Mouse (Mus musculus) midbrain, postnatal 0 days (tissue): ENCODE data around the gene Gm10300. TPM values are rescaled to one million over a fixed set of nuclear protein-coding genes. Genes with fewer than 3 reads are reported as not detected.

Source experiments
- ATAC-seq: fragments of 200-750 bp; cut with Nextera tagmentation; 2 replicates; pipeline ENCODE4 v1.8.0; 2017; ENCODE audit warnings: moderate number of reproducible peaks, mild to moderate bottlenecking, moderate TSS enrichment, moderate library complexity; ENCODE audit not compliant: low FRiP score
- DNase-seq: peaks from one replicate; pipeline ENCODE4 v3.0.0-alpha.2; 2015; ENCODE audit warnings: low spot score
- H3K27ac ChIP-seq: fragments of 300-500 bp; sonication (generic); 2 replicates; pipeline ENCODE4 v1.5.1; 2014; ENCODE audit warnings: low read depth, mild to moderate bottlenecking, low read length, mixed read lengths
- H3K27me3 ChIP-seq: fragments of 300-500 bp; sonication (generic); 2 replicates; pipeline ENCODE4 v1.6.1; 2014; ENCODE audit warnings: low read length, control low read depth, mixed read lengths; ENCODE audit not compliant: insufficient read depth
- H3K36me3 ChIP-seq: fragments of 300-500 bp; sonication (generic); 2 replicates; pipeline ENCODE4 v1.6.1; 2014; ENCODE audit warnings: low read length, control low read depth, mixed read lengths; ENCODE audit not compliant: insufficient read depth
- H3K4me1 ChIP-seq: fragments of 300-500 bp; sonication (generic); 2 replicates; pipeline ENCODE4 v1.6.1; 2014; ENCODE audit warnings: mild to moderate bottlenecking, control low read depth, antibody characterized with exemption, low read length, mixed read lengths; ENCODE audit not compliant: insufficient read depth
- H3K4me2 ChIP-seq: fragments of 300-500 bp; sonication (generic); 2 replicates; pipeline ENCODE4 v1.6.1; 2014; ENCODE audit warnings: low read depth, mild to moderate bottlenecking, low read length, mixed read lengths; ENCODE audit not compliant: poor library complexity, severe bottlenecking
- H3K4me3 ChIP-seq: fragments of 300-500 bp; sonication (generic); 2 replicates; pipeline ENCODE4 v1.5.1; 2014; ENCODE audit warnings: low read depth, mild to moderate bottlenecking, low read length, moderate library complexity
- H3K9ac ChIP-seq: fragments of 300-500 bp; sonication (generic); replicated peaks from 2 replicates; pipeline ENCODE4 v1.6.1; 2014; ENCODE audit warnings: mild to moderate bottlenecking, low read length, moderate library complexity, mixed read lengths; ENCODE audit not compliant: poor library complexity, severe bottlenecking
- H3K9me3 ChIP-seq: fragments of 300-500 bp; sonication (generic); 2 replicates; pipeline ENCODE4 v1.6.1; 2016; ENCODE audit warnings: low read length, control low read depth
- CTCF ChIP-seq: IDR thresholded peaks from 2 replicates; pipeline ENCODE4 v1.5.1; 2016; ENCODE audit warnings: antibody characterized with exemption, mild to moderate bottlenecking
- WGBS: fragments of 180-500 bp; shearing (Covaris S2); extraction: QIAGEN DNeasy Blood & Tissue Kit; methylation state at CpG from one replicate; pipeline ENCODE4 v1.1.7; 2014; 5-methylcytosine and 5-hydroxymethylcytosine counted together
- polyA plus RNA-seq: library from polyadenylated mRNA; unstranded; fragments of >200 nt; fragmentation: Nextera tagmentation; extraction: Ambion mirVana; gene quantifications from 2 replicates; pipeline ENCODE4 v1.2.1, GENCODE M21; 2015
- total RNA-seq: library from RNA; depleted of rRNA; stranded (reverse); fragments of >200 nt; gene quantifications from 2 replicates; pipeline ENCODE4 v1.2.3, GENCODE M21; 2014

Gene Gm10300
- total and polyA plus RNA-seq, 2 experiments from 2014 or later, result 0.05 to 0.06 TPM

GRCm38 (mm10) chr4:132066101-132066773 lies 8.3 kb upstream of the Gm10300 start:
- no peak for TF ChIP-seq CTCF
- Histone ChIP-seq H3K27me3 (no peaks in the 10 kb centered on the region), H3K4me3 (no peak overlapping the region), H3K9me3 (no peaks in the 10 kb centered on the region), H3K27ac (no peak overlapping the region), H3K4me2 (no peak overlapping the region), H3K4me1 (no peaks in the 10 kb centered on the region), H3K36me3 (no peaks in the 10 kb centered on the region), H3K9ac (no peak overlapping the region)
- 49% methylated on average over 10 of the region's 10 CpGs for WGBS
- no peak for ATAC-seq
- DNase-seq, result peak; percentile 26

GRCm38 (mm10) chr4:132067112-132067937 lies 7.2 kb upstream of the Gm10300 start:
- no peak for TF ChIP-seq CTCF
- Histone ChIP-seq H3K36me3 (no peaks in the 10 kb centered on the region), H3K4me2 (no peak overlapping the region), H3K9ac (no peak overlapping the region), H3K9me3 (no peaks in the 10 kb centered on the region), H3K4me3 (no peak overlapping the region), H3K4me1 (no peaks in the 10 kb centered on the region), H3K27ac (no peak overlapping the region), H3K27me3 (no peaks in the 10 kb centered on the region)
- DNase-seq (no peak), ATAC-seq (no peak)
- 89% methylated on average over 14 of the region's 14 CpGs for WGBS

- TF ChIP-seq CTCF, result no peak
- no peak for ATAC-seq
Measured at GRCm38 (mm10) chr4:132067938-132068235, 6.6 kb upstream of the Gm10300 start.

GRCm38 (mm10) chr4:132071674-132072073 lies 2.8 kb upstream of the Gm10300 start:
- ATAC-seq (no peak), DNase-seq (no peak)
- Histone ChIP-seq H3K4me1 (0 out of 2 replicates have a peak, but pooled peaks cover 2% of the 10 kb centered on the region), H3K4me3 (no peak overlapping the region), H3K27me3 (no peaks in the 10 kb centered on the region), H3K9me3 (no peaks in the 10 kb centered on the region), H3K36me3 (no peaks in the 10 kb centered on the region), H3K9ac (no peak overlapping the region), H3K27ac (no peak overlapping the region), H3K4me2 (no peak overlapping the region)
- WGBS, result 89% methylated on average over 2 of the region's 2 CpGs
- TF ChIP-seq CTCF, result no peak

More at GRCm38 (mm10) chr4:132067938-132068235, 6.6 kb upstream of the Gm10300 start:
- Histone ChIP-seq H3K27ac (no peak overlapping the region), H3K9me3 (no peaks in the 10 kb centered on the region), H3K36me3 (no peaks in the 10 kb centered on the region), H3K27me3 (no peaks in the 10 kb centered on the region), H3K4me1 (no peaks in the 10 kb centered on the region), H3K4me2 (no peak overlapping the region), H3K4me3 (no peak overlapping the region), H3K9ac (no peak overlapping the region)
- DNase-seq, result no peak
- 82% methylated on average over 2 of the region's 2 CpGs for WGBS

- no peak overlapping the region for H3K9ac ChIP-seq
- TF ChIP-seq CTCF, result no peak
- WGBS, result 82% methylated on average over 3 of the region's 3 CpGs
- DNase-seq (no peak), ATAC-seq (no peak)
- H3K36me3 ChIP-seq, result no peaks in the 10 kb centered on the region
- no peaks in the 10 kb centered on the region for H3K27me3 ChIP-seq
- no peak overlapping the region for H3K27ac ChIP-seq
- H3K4me3 ChIP-seq, result no peak overlapping the region
- H3K4me1 ChIP-seq, result 0 out of 2 replicates have a peak, but pooled peaks cover 2% of the 10 kb centered on the region
- H3K4me2 ChIP-seq, result no peak overlapping the region
- H3K9me3 ChIP-seq, result no peaks in the 10 kb centered on the region
Measured at GRCm38 (mm10) chr4:132072156-132072555, 2.3 kb upstream of the Gm10300 start.

- 70% methylated on average over 6 of the region's 6 CpGs for WGBS
- no peak overlapping the region for H3K4me2 ChIP-seq
- no peaks in the 10 kb centered on the region for H3K36me3 ChIP-seq
- H3K4me3 ChIP-seq, result no peak overlapping the region
- no peak for TF ChIP-seq CTCF
- ATAC-seq (no peak), DNase-seq (no peak)
- no peak overlapping the region for H3K9ac ChIP-seq
- no peaks in the 10 kb centered on the region for H3K27me3 ChIP-seq
- H3K4me1 ChIP-seq, result 0 out of 2 replicates have a peak, but pooled peaks cover 2% of the 10 kb centered on the region
- H3K27ac ChIP-seq, result no peak overlapping the region
- no peaks in the 10 kb centered on the region for H3K9me3 ChIP-seq
Measured at GRCm38 (mm10) chr4:132072946-132073345, 1.6 kb upstream of the Gm10300 start.
